24 mouse cellular contexts compared by ENCODE assay signal in genomic region chr14:46591211-46591610, GRCm38 (mm10).
DNase-seq lines count a peak whose midpoint lies in the region; ATAC-seq and TF ChIP-seq lines count a peak whose summit lies in the region.
"Had no signal": no experiment of that assay in that cellular context is flagged by ENCODE, and none has a peak within 500 bp of the region (broad histone marks: within the 10 kb centered on the region; RNA-seq: fewer than 3 reads in every experiment).

No protein-coding gene starts in this region.

- H3K4me3 ChIP-seq in lung, postnatal 0 days (ENCODE audit: low read depth, low read length): no peak overlapping the region
- no peak overlapping the region for H3K4me3 ChIP-seq in midbrain, embryonic 13.5 days (replicated peaks)
- H3K4me3 ChIP-seq: embryonic facial prominence, embryonic 10.5 days; embryonic facial prominence, embryonic 12.5 days; forebrain, embryonic 13.5 days; forebrain, embryonic 15.5 days had no signal

- 85% methylated on average over 3 of the region's 3 CpGs for WGBS in lung, postnatal 0 days
- WGBS in midbrain, embryonic 13.5 days: 91% methylated on average over 3 of the region's 3 CpGs

- no peak for TF ChIP-seq EP300 in lung, postnatal 0 days (IDR thresholded peaks at IDR 0.05)

- H3K4me1 ChIP-seq in lung, postnatal 0 days (ENCODE audit: insufficient read depth, low read depth, low read length): no peaks in the 10 kb centered on the region
- no peaks in the 10 kb centered on the region for H3K4me1 ChIP-seq in midbrain, embryonic 13.5 days (replicated peaks)
- H3K4me1 ChIP-seq: forebrain, embryonic 13.5 days; forebrain, embryonic 15.5 days had no signal

- no peak for TF ChIP-seq CTCF in lung, postnatal 0 days (IDR thresholded peaks at IDR 0.05)

- no peaks in the 10 kb centered on the region for H3K9me3 ChIP-seq in lung, postnatal 0 days (ENCODE audit: low read length)
- no peaks in the 10 kb centered on the region for H3K9me3 ChIP-seq in midbrain, embryonic 13.5 days
- H3K9me3 ChIP-seq: embryonic facial prominence, embryonic 10.5 days; embryonic facial prominence, embryonic 12.5 days; forebrain, embryonic 13.5 days; forebrain, embryonic 15.5 days; G1E had no signal

- peak; percentile 49; the same call in 1 of the 2 replicates for ATAC-seq in lung, postnatal 0 days
- no peak for ATAC-seq in midbrain, embryonic 13.5 days
- ATAC-seq: CD4-positive, CD25-positive, alpha-beta regulatory T cell, adult 4 months; forebrain, embryonic 13.5 days; forebrain, embryonic 15.5 days; forebrain, postnatal 0 days had no signal

- H3K27me3 ChIP-seq in lung, postnatal 0 days (replicated peaks; ENCODE audit: insufficient read depth, low read length): no peaks in the 10 kb centered on the region
- no peaks in the 10 kb centered on the region for H3K27me3 ChIP-seq in midbrain, embryonic 13.5 days
- H3K27me3 ChIP-seq: CH12.LX; forebrain, embryonic 13.5 days; forebrain, embryonic 15.5 days had no signal

- no peaks in the 10 kb centered on the region for H3K36me3 ChIP-seq in lung, postnatal 0 days (ENCODE audit: insufficient read depth, low read length)
- H3K36me3 ChIP-seq in midbrain, embryonic 13.5 days: no peaks in the 10 kb centered on the region
- H3K36me3 ChIP-seq: embryonic facial prominence, embryonic 10.5 days; embryonic facial prominence, embryonic 12.5 days; forebrain, embryonic 15.5 days; G1E had no signal

- peak; percentile 45 for DNase-seq in lung, postnatal 0 days (ENCODE audit: low spot score)
- no peak for DNase-seq in lung, postnatal 4 days
- peak; percentile 3 for DNase-seq in right cerebral cortex, adult 18-20 months
- no peak for DNase-seq in right cerebral cortex, postnatal 25 days
- peak; percentile 58 for DNase-seq in NIH3T3 (ENCODE audit: low read depth)
- no peak for DNase-seq in layer of hippocampus, adult 18-20 months (ENCODE audit: low spot score in 2 of 2)
- DNase-seq: adrenal gland, adult 2 months; adrenal gland, postnatal 10 days; adrenal gland, postnatal 25 days; B cell, adult 2 months; cerebellum, adult 11-12 months; cerebellum, adult 2 months; cerebellum, adult 9-10 months; cerebellum, postnatal 10 days; cerebellum, postnatal 25 days; forebrain, postnatal 0 days had no signal

- H3K4me2 ChIP-seq in lung, postnatal 0 days (replicated peaks; ENCODE audit: low read depth, low read length): no peak overlapping the region
- no peak overlapping the region for H3K4me2 ChIP-seq in midbrain, embryonic 13.5 days (replicated peaks)
- H3K4me2 ChIP-seq: embryonic facial prominence, embryonic 12.5 days; forebrain, embryonic 13.5 days; forebrain, embryonic 15.5 days had no signal

- H3K9ac ChIP-seq in lung, postnatal 0 days (replicated peaks; ENCODE audit: low read depth): no peak overlapping the region
- H3K9ac ChIP-seq in midbrain, embryonic 13.5 days (replicated peaks): no peak overlapping the region
- H3K9ac ChIP-seq: embryonic facial prominence, embryonic 12.5 days; forebrain, embryonic 13.5 days; forebrain, embryonic 15.5 days; forebrain, postnatal 0 days had no signal

- H3K27ac ChIP-seq in lung, postnatal 0 days (ENCODE audit: low read length): no peak overlapping the region
- H3K27ac ChIP-seq in midbrain, embryonic 13.5 days: no peak overlapping the region
- H3K27ac ChIP-seq: embryonic facial prominence, embryonic 10.5 days; embryonic facial prominence, embryonic 12.5 days; forebrain, embryonic 13.5 days; forebrain, embryonic 15.5 days had no signal

Comparison
In these comparisons a context has a peak if more than half of its experiments do, and no peak if none do; other contexts are left out.
1. DNase-seq: peak in lung, postnatal 0 days (single experiment), right cerebral cortex, adult 18-20 months (single experiment) and NIH3T3 (single experiment); none in lung, postnatal 4 days (0 of 2), right cerebral cortex, postnatal 25 days (single experiment) and layer of hippocampus, adult 18-20 months (0 of 2).